Mouse (Mus musculus): ENCODE data around the gene Sergef.

GRCm38 (mm10) chr7:46546539-46546938, 93.1 kb downstream of the Sergef start:
- TF ChIP-seq CTCF (IDR thresholded peaks at IDR 0.05; ENCODE audit: control insufficient read depth, insufficient read depth, insufficient read length) (no peak), CEBPB (IDR thresholded peaks at IDR 0.05; ENCODE audit: low read depth) (no peak), MYOG (IDR thresholded peaks at IDR 0.05; ENCODE audit: control insufficient read depth, extremely low read depth, insufficient read length) (no peak), USF1 (IDR thresholded peaks at IDR 0.05; ENCODE audit: low read depth) (no peak), MAX (IDR thresholded peaks at IDR 0.05) (no peak), MYOD1 (IDR thresholded peaks at IDR 0.05; ENCODE audit: control insufficient read depth, insufficient read length, low read depth) (no peak)

Data from C2C12 (cell line).